Mouse (Mus musculus): ENCODE data around the gene Ifrd2. TPM values are rescaled to one million over a fixed set of nuclear protein-coding genes. Genes with fewer than 3 reads are reported as not detected.

Gene Ifrd2
- polyA plus RNA-seq, 1 experiment from 2014 or later = 66.4 TPM

DNA sequence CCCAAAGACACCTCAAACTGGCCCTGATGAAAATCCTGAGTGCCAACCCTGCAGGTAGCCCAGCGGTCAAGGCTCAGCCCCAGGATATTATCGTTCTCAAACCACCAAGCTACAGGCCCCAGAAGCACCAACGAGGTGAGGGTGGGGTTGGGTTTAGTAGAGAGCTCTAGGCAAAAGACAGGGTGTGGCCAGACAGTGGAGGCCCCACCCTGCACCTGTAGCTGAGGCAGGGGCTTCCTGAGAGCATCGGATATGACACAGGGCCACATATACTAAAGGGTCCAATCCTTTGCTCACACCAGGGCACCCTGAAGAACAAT is 41.9 kb downstream of the Ifrd2 start:
- 30% methylated on average over 4 of the region's 4 CpGs for WGBS
- no peak for ATAC-seq
- H3K4me1 ChIP-seq (replicated peaks) = peaks cover 84% of the 10 kb centered on the region
- H3K27me3 ChIP-seq (replicated peaks) = no peaks in the 10 kb centered on the region
- H3K4me2 ChIP-seq (replicated peaks) = peak overlapping the region; percentile 38
- 0 out of 2 replicates have a peak, but pooled peaks cover 7% of the 10 kb centered on the region for H3K36me3 ChIP-seq
- H3K9ac ChIP-seq = peak overlapping the region; percentile 14; the same call in 1 of the 2 replicates
- H3K9me3 ChIP-seq = no peaks in the 10 kb centered on the region
- peak overlapping the region; percentile 72 for H3K27ac ChIP-seq
- no peak overlapping the region for H3K4me3 ChIP-seq (replicated peaks)

DNA sequence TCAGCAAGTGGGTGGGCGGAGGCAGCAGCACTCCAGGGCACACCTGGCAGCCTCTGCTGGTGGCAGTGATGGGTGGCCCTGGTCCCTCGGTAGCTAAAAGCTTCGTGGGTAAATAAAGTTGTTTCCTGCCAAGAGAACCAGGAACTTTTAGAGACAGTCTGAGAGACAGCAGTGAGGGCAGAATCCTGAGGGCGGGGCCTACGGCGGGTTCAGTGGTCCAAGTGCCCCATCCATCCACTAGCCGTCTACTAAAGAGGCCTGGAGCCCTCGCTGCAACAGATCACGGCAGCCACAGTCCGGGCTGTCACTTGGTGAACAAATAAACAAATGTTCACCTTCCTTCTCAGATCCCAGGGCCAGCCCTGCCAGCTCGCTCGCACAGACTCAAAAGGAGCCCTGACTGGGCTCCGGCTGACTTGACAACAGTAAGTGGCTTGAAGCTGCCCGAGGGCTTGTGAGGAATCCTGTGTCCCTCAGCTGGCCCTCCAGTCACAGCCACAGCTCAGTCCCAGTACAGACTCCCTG is 42.5 kb downstream of the Ifrd2 start:
- Histone ChIP-seq H3K27me3 (replicated peaks) (no peaks in the 10 kb centered on the region), H3K4me1 (replicated peaks) (peaks cover 78% of the 10 kb centered on the region), H3K4me2 (replicated peaks) (peak overlapping the region; percentile 38), H3K36me3 (0 out of 2 replicates have a peak, but pooled peaks cover 4% of the 10 kb centered on the region), H3K27ac (peak overlapping the region; percentile 72), H3K9me3 (no peaks in the 10 kb centered on the region), H3K4me3 (replicated peaks) (no peak overlapping the region), H3K9ac (peak overlapping the region; percentile 5; the same call in 1 of the 2 replicates)
- no peak for ATAC-seq
- 17% methylated on average over 14 of the region's 14 CpGs for WGBS

DNA sequence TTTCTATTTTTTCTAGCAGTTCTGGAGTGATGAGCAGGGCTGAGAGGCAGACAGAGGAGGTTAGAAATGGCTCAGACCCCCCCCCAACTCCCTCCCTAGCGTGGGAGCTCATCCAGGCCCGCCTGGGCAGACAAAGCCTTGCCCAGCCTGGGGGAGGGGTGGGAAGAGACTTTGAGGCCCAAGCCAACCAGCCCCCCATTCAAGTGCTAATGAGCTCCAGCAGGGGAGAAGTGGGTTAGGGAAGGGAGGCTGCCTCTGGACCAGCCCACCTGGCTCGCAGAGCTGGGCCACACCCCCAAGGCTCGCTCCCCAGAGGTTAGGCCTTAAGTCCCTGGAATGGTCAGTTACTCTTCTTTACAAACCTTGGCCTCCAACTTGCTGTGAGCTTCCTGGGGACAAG is 43.1 kb downstream of the Ifrd2 start:
- H3K9ac ChIP-seq = 0 out of 2 replicates have a peak overlapping the region, but pooled peaks have one; percentile 5
- H3K4me2 ChIP-seq (replicated peaks) = peak overlapping the region; percentile 38; the same call in 1 of the 2 replicates
- ATAC-seq = no peak
- WGBS = 25% methylated on average over 4 of the region's 4 CpGs
- no peaks in the 10 kb centered on the region for H3K27me3 ChIP-seq (replicated peaks)
- peak overlapping the region; percentile 72 for H3K27ac ChIP-seq
- H3K9me3 ChIP-seq = no peaks in the 10 kb centered on the region
- 0 out of 2 replicates have a peak, but pooled peaks cover 4% of the 10 kb centered on the region for H3K36me3 ChIP-seq
- H3K4me1 ChIP-seq (replicated peaks) = peaks cover 75% of the 10 kb centered on the region
- H3K4me3 ChIP-seq (replicated peaks) = no peak overlapping the region

DNA sequence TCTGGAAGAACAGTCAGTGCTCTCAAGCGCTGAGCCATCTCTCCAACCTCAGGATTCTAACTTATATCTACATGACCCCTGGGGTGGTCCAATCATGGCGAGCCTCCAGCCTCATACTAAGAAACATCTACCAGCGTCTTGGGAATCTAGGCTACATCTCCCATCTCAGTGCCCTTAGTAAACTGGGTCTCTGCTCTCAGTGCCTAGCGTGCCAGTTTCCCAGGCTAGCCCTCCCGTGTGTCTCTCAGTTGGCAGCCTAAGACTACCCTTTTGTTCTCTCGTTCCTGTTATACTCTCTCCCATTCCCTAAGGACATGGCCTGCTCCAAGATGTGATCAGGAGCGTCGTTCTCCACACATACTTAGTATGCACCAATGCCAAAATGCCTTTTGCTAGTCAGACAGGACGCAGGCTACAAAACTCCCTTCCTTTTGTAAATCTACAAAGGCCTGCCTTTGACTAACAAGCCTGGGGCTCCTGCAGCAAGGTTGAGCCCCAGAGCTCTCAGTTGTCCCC is 43.9 kb downstream of the Ifrd2 start:
- ATAC-seq = no peak
- WGBS = 72% methylated on average over 9 of the region's 9 CpGs
- Histone ChIP-seq H3K36me3 (0 out of 2 replicates have a peak, but pooled peaks cover 4% of the 10 kb centered on the region), H3K4me2 (replicated peaks) (peak overlapping the region; percentile 94), H3K4me1 (replicated peaks) (peaks cover 75% of the 10 kb centered on the region), H3K9ac (peak overlapping the region; percentile 98; the same call in 1 of the 2 replicates), H3K4me3 (replicated peaks) (0 out of 2 replicates have a peak overlapping the region, but pooled peaks have one; percentile 91), H3K9me3 (no peaks in the 10 kb centered on the region), H3K27ac (peak overlapping the region; percentile 88; the same call in 1 of the 2 replicates), H3K27me3 (replicated peaks) (no peaks in the 10 kb centered on the region)

DNA sequence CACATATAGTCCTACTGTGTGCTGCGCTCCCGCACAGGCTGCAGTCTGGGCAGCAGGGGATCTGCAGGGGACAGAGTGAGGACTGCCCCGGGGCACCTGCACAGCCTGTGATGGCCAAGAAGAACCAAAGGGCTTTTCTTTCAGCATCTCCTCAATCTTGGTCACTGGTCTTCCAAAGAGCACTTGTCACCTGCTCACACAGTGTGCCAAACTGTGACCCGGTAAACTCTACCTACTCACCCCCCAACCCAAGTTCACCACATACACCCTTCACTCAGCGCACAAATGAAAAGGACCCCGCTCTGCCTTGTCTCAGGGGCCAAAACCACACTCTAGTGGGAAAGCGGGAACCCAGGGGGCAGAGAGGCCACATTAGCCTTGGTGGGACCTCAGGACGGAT is 44.4 kb downstream of the Ifrd2 start:
- H3K4me2 ChIP-seq (replicated peaks) = peak overlapping the region; percentile 94
- no peaks in the 10 kb centered on the region for H3K27me3 ChIP-seq (replicated peaks)
- peaks cover 70% of the 10 kb centered on the region for H3K4me1 ChIP-seq (replicated peaks)
- 0 out of 2 replicates have a peak, but pooled peaks cover 4% of the 10 kb centered on the region for H3K36me3 ChIP-seq
- no peak for ATAC-seq
- 0 out of 2 replicates have a peak overlapping the region, but pooled peaks have one; percentile 91 for H3K4me3 ChIP-seq (replicated peaks)
- peak overlapping the region; percentile 98 for H3K9ac ChIP-seq
- H3K27ac ChIP-seq = peak overlapping the region; percentile 88; the same call in 1 of the 2 replicates
- H3K9me3 ChIP-seq = no peaks in the 10 kb centered on the region
- 92% methylated on average over 8 of the region's 8 CpGs for WGBS

DNA sequence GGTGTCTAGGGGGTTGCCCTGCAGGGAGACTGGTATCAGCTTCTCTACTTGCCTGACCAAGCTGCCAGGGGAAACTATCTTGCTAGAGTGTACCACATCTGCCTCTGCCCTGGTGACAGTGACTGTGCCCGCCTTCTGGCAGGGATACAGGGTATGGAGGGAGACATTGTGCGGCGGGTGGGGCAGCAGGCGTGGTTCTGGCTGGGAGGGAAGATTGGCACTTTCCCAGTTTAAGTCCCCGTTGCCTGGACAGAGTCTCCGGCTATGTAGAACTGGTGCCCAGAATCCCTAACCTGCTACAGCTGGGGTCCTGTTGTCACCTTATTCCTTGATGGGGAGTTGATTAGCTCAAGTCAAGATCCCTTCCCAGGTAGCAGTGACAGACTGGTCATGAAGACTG is 45.0 kb downstream of the Ifrd2 start:
- H3K4me1 ChIP-seq (replicated peaks) = peaks cover 66% of the 10 kb centered on the region
- peak overlapping the region; percentile 91 for H3K4me3 ChIP-seq (replicated peaks)
- WGBS = 73% methylated on average over 6 of the region's 6 CpGs
- peak overlapping the region; percentile 94 for H3K4me2 ChIP-seq (replicated peaks)
- H3K36me3 ChIP-seq = 0 out of 2 replicates have a peak, but pooled peaks cover 4% of the 10 kb centered on the region
- no peaks in the 10 kb centered on the region for H3K27me3 ChIP-seq (replicated peaks)
- no peak for ATAC-seq
- peak overlapping the region; percentile 98 for H3K9ac ChIP-seq
- H3K9me3 ChIP-seq = no peaks in the 10 kb centered on the region
- peak overlapping the region; percentile 88 for H3K27ac ChIP-seq

DNA sequence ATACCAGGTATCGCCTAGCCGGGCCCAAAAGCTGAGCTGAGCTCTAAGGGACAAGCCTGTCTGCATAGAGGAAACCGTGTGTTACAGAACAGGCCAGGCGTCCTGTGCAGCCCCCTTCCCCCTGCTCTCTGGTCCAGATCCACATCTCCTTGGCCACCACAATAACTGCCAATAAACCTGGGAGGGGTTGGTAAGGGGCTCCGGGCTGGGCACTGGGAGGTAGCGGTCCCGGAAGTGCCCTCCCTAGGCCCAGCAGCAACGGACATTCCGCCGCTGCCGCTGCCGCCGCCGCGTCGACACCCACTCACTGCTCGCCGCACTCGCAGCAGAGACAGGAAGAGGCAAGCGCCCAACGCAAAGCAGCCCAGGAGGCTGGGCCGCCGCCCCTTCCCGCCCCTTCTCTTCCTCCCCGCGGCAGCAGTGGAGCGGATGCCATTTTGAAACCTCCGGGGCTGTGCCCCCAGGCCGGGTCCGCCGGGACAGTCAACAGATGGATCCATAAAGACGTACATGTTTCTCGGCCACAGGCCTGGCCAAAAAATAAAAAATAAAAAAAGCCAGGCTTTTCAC is 45.7 kb downstream of the Ifrd2 start:
- ATAC-seq = peak; percentile 46
- peak overlapping the region; percentile 88 for H3K27ac ChIP-seq
- peak overlapping the region; percentile 98 for H3K9ac ChIP-seq
- no peaks in the 10 kb centered on the region for H3K9me3 ChIP-seq
- peaks cover 59% of the 10 kb centered on the region for H3K4me1 ChIP-seq (replicated peaks)
- 1% methylated on average over 33 of the region's 33 CpGs for WGBS
- 0 out of 2 replicates have a peak, but pooled peaks cover 4% of the 10 kb centered on the region for H3K36me3 ChIP-seq
- H3K4me2 ChIP-seq (replicated peaks) = peak overlapping the region; percentile 94
- H3K27me3 ChIP-seq (replicated peaks) = no peaks in the 10 kb centered on the region
- H3K4me3 ChIP-seq (replicated peaks) = peak overlapping the region; percentile 91

DNA sequence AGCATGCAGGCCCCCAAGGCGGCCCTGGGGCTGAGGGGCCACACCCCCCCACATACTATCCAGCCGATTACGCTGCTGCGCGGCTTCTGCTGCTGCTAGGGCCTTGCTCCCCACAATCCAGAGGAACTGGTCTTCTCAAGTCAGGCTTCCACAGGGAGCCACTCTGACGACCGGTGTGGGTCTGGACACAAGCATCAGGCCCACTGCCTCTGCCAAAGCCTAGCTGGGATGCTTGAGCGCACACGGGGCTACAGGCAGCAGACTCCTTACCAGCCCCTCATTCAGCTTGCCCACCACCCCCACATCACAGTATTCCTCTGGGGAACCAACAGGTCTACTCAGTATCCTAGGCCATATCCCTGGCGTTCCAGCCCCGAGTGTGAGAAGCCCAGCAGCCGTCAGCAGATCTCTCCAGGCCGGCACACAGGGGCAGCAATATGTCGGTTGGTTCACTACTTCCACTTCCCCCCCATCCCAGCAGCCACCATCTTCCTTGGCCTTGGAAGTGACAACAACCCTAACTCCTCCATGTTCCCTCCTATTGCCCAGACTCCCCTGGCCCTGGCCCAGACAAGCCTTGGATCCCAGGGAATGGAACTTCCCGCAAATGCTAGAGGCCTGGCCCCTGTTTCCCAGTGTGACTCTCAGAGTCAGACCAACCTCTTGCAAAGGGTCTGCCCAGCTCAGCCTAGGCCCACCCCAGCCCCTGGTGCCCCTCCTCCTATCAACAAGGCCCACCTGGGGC is 46.4 kb downstream of the Ifrd2 start:
- Histone ChIP-seq H3K36me3 (0 out of 2 replicates have a peak, but pooled peaks cover 4% of the 10 kb centered on the region), H3K27ac (peak overlapping the region; percentile 88), H3K9ac (peak overlapping the region; percentile 98), H3K9me3 (no peaks in the 10 kb centered on the region), H3K27me3 (replicated peaks) (no peaks in the 10 kb centered on the region), H3K4me1 (replicated peaks) (peaks cover 53% of the 10 kb centered on the region), H3K4me3 (replicated peaks) (peak overlapping the region; percentile 91), H3K4me2 (replicated peaks) (peak overlapping the region; percentile 94)
- peak; percentile 11 for ATAC-seq
- WGBS = 1% methylated on average over 15 of the region's 15 CpGs

DNA sequence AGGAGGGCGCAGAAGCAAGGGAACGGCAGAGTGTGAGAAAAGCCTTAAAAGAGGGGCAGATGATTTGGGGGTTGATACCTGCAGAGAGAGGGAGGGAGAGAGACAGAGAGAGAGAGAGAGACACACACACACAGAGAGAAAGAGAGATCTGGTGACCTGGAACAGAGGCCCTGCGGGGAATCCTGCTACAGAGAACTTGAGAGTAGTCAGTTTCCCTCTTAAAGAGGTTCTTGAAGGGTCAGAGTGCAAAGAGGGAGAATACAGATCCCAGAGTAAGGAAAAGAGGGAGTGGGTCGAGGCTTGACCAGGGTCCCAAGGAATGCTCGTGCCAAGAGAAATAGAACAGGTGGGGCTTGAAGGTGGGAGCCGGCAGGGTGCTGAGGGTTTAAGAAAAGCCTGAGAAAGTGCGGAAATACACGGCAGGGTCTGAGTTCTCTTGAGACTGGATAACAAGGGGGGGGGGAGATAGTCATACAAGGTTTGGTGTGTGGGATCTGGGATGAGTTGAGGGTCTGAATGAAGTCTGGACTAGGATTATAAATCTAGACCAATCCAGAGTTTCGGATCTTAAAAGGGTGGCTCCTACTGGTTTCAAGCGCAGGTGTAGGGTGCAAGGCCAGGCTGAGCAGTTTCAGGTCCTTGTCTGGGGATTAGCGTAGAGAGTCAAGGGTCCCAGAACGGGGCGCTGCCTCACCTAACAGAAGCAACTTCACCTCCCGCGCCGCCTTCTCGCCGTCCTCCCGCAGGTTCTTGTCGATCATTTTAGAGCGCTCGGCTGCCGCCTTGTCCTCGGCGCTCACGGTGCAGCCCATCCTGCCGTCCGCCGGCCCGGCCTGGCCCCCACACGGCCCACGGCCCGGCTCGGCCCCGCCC is 47.2 kb downstream of the Ifrd2 start:
- Histone ChIP-seq H3K9ac (peak overlapping the region; percentile 98), H3K4me1 (replicated peaks) (peaks cover 45% of the 10 kb centered on the region), H3K9me3 (no peaks in the 10 kb centered on the region), H3K4me2 (replicated peaks) (peak overlapping the region; percentile 94), H3K27me3 (replicated peaks) (no peaks in the 10 kb centered on the region), H3K27ac (peak overlapping the region; percentile 88), H3K4me3 (replicated peaks) (peak overlapping the region; percentile 91), H3K36me3 (0 out of 2 replicates have a peak, but pooled peaks cover 4% of the 10 kb centered on the region)
- peak; percentile 16 for ATAC-seq
- WGBS = under 1% methylated on average over 35 of the region's 35 CpGs

DNA sequence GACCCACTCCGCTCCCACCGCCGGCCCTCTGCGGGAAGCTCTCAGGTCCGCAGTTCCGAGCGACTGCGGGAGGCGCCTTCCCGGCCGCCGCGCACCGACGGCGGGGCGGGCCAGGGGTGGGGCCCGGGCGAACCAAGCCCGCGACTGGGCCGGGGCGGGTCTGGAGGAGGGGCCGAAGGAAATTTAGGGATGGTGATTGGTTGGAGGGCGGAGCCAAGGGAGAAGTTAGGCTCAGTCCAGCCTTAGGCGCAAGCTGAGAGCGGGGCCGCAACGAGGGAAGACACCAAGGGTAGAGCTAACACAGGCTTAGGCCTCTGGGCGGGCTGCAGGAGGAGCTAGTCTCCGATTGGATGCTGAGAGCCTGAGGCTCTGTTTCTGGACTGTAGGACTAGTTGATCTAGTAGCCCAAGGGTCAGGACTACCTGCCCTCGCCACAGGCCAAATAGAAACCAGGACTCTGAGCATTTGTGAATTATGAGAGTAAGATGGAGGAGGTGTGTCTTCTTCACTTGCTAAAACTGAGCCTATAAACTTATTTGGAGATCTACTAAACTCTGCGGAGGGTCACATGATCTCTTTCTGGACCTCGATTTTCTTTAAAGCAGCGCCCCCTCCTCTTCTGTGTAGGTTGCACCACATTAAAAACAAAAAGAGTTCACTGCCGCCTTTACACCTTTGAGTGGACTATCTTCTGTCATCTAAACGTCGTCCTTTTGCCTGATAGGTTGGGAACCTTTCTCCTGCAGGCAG is 48.0 kb downstream of the Ifrd2 start, which contains the start of gene Gnai2:
Gnai2 (minus strand) TSS at position 89 of the 750 bp plus-strand sequence.
- peak within 1 kb of the TSS; percentile 88 for H3K27ac ChIP-seq
- ATAC-seq = peak; percentile 96

DNA sequence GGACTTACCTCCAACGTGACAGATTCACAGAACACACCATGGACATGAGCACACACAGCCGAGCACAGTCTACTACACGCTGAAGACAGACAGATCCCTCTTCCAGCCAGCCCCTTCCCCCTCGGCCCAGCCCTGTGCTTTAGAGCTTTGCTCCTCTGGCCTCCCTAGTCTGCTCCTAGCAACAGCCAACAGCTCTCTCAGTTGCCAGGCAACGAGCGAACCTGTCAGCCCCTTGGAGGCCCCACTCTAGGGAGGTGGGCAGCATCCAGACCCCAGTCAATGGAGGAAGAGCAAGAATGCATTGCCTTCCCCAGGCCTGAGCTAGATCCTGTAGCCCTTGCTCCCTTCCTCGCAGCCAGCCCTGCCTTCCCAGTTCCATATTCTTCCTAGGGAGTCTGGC is 49.6 kb downstream of the Ifrd2 start:
- Histone ChIP-seq H3K4me1 (replicated peaks) (peaks cover 21% of the 10 kb centered on the region), H3K9ac (no peak overlapping the region), H3K27me3 (replicated peaks) (no peaks in the 10 kb centered on the region), H3K9me3 (no peaks in the 10 kb centered on the region), H3K4me2 (replicated peaks) (no peak overlapping the region), H3K27ac (peak overlapping the region; percentile 5; the same call in 1 of the 2 replicates), H3K36me3 (0 out of 2 replicates have a peak, but pooled peaks cover 3% of the 10 kb centered on the region), H3K4me3 (replicated peaks) (no peak overlapping the region)
- WGBS = 22% methylated on average over 7 of the region's 7 CpGs
- ATAC-seq = no peak

More for the DNA sequence above, 48.0 kb downstream of the Ifrd2 start, which contains the start of gene Gnai2:
- Histone ChIP-seq H3K4me2 (replicated peaks) (peak within 1 kb of the TSS; percentile 94), H3K36me3 (0 out of 2 replicates have a peak, but pooled peaks cover 4% of the 10 kb centered on the region), H3K4me3 (replicated peaks) (peak within 1 kb of the TSS; percentile 91), H3K27me3 (replicated peaks) (no peaks in the 10 kb centered on the region), H3K4me1 (replicated peaks) (peaks cover 37% of the 10 kb centered on the region), H3K9me3 (no peaks in the 10 kb centered on the region), H3K9ac (peak within 1 kb of the TSS; percentile 98)
- 3% methylated on average over 38 of the region's 38 CpGs for WGBS
